Mouse (Mus musculus) thymus, adult 2 months (tissue): ENCODE data around the gene Trp73.

Experiments
- CTCF ChIP-seq: fragments of 200-500 bp; IDR thresholded peaks from 2 replicates; pipeline ENCODE4 v1.5.1; 2012; ENCODE audit warnings: mild to moderate bottlenecking, control low read depth, low read length, moderate library complexity, borderline replicate concordance; ENCODE audit not compliant: control insufficient read depth, poor library complexity, insufficient read depth; ENCODE audit errors: extremely low read depth
- POLR2A ChIP-seq: fragments of 200-500 bp; IDR thresholded peaks from 2 replicates; pipeline ENCODE4 v1.6.1; 2012; ENCODE audit warnings: mild to moderate bottlenecking, low read length, control low read depth, moderate library complexity; ENCODE audit not compliant: control insufficient read depth, poor library complexity, insufficient read depth; ENCODE audit errors: extremely low read depth

- TF ChIP-seq POLR2A (no peak), CTCF (no peak)
These were observed 111.9 kb downstream of the Trp73 start for GRCm38 (mm10) chr4:154028066-154028465.
